Mouse (Mus musculus): ENCODE measurements around the gene Sh3bp5. TPM values are rescaled to one million over a fixed set of nuclear protein-coding genes. Genes with fewer than 3 reads are reported as not detected.

Sh3bp5 gene
- total and polyA plus RNA-seq, 3 experiments, result 27.0 to 58.3 (median 51.0) TPM

DNA sequence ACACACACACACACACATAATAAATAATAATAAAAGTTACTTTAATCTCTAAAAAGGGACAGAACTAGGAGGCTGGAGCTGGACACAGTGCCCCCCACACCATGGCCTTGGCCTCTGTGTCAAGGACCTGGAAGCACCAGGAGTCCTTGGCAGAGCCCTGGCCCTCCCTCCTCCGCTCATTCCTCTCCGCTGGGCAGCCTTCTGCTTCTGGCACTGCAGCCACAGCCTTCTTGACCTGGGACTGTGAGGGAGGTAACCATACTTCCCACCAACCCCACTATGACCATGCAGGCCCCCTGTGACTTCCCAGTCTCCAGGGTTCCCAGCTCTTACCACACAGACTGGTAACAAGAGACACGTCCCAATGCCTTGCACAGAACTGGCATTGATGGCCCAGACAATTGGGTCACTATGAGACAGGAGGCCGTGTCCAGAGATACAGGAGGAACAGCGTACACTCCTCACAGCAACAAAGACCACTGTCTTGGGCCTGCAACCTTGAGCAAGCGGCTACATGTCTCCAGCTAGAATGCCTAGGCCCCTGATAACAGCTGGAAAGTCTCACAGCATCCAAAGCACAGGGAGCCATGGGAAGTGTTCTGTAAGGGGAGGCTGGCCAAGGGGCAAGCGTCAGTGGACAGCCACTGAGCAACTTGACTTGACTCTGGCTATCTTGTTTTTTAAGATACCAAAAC is 41.8 kb downstream of the Sh3bp5 start:
- TF ChIP-seq POLR2A (IDR thresholded peaks at IDR 0.05; ENCODE audit: insufficient read depth, low read depth, low read length) (no peak), EP300 (IDR thresholded peaks at IDR 0.05; ENCODE audit: insufficient read depth, low read depth, low read length) (no peak), CTCF (IDR thresholded peaks at IDR 0.05) (no peak)
- H3K27me3 ChIP-seq (ENCODE audit: control insufficient read depth, insufficient read depth, low read length), result no peaks in the 10 kb centered on the region
- no peaks in the 10 kb centered on the region for H3K36me3 ChIP-seq (ENCODE audit: control insufficient read depth, insufficient read depth, low read length)
- intact Hi-C loops (cut with DNase I), result no loop called here
- H3K4me3 ChIP-seq, result no peak overlapping the region
- H3K9ac ChIP-seq (ENCODE audit: low read depth, low read length), result no peak overlapping the region
- H3K27ac ChIP-seq, result peak overlapping the region; percentile 26
- peaks cover 22% of the 10 kb centered on the region for H3K4me1 ChIP-seq (ENCODE audit: control insufficient read depth, insufficient read depth, low read length)
- no peaks in the 10 kb centered on the region for H3K79me2 ChIP-seq (replicated peaks; ENCODE audit: control insufficient read depth, insufficient read depth, low read length)
- 55% methylated on average over 7 of the region's 7 CpGs for WGBS
- DNase-seq, result peak in 1 of 2 experiments; percentile 38

GRCm38 (mm10) chr14:31393546-31393890 is 42.4 kb downstream of the Sh3bp5 start:
- no peak overlapping the region for H3K4me3 ChIP-seq
- intact Hi-C loops (cut with DNase I), result no loop called here
- no peaks in the 10 kb centered on the region for H3K27me3 ChIP-seq (ENCODE audit: control insufficient read depth, insufficient read depth, low read length)
- no peak overlapping the region; the same call in 1 of the 2 replicates for H3K27ac ChIP-seq
- no peaks in the 10 kb centered on the region for H3K36me3 ChIP-seq (ENCODE audit: control insufficient read depth, insufficient read depth, low read length)
- no peaks in the 10 kb centered on the region for H3K79me2 ChIP-seq (replicated peaks; ENCODE audit: control insufficient read depth, insufficient read depth, low read length)
- TF ChIP-seq CTCF (IDR thresholded peaks at IDR 0.05) (no peak), EP300 (IDR thresholded peaks at IDR 0.05; ENCODE audit: insufficient read depth, low read depth, low read length) (no peak), POLR2A (IDR thresholded peaks at IDR 0.05; ENCODE audit: insufficient read depth, low read depth, low read length) (no peak)
- DNase-seq, result peak; percentile 6 to 17
- H3K9ac ChIP-seq (ENCODE audit: low read depth, low read length), result no peak overlapping the region
- peaks cover 24% of the 10 kb centered on the region for H3K4me1 ChIP-seq (ENCODE audit: control insufficient read depth, insufficient read depth, low read length)
- 61% methylated on average over 3 of the region's 3 CpGs for WGBS

- Histone ChIP-seq H3K4me1 (ENCODE audit: control insufficient read depth, insufficient read depth, low read length) (peaks cover 27% of the 10 kb centered on the region), H3K9ac (ENCODE audit: low read depth, low read length) (no peak overlapping the region)
- TF ChIP-seq EP300 (IDR thresholded peaks at IDR 0.05; ENCODE audit: insufficient read depth, low read depth, low read length) (no peak), POLR2A (IDR thresholded peaks at IDR 0.05; ENCODE audit: insufficient read depth, low read depth, low read length) (no peak), CTCF (IDR thresholded peaks at IDR 0.05) (no peak)
Measured at GRCm38 (mm10) chr14:31392873-31393545, 42.9 kb downstream of the Sh3bp5 start.

DNA sequence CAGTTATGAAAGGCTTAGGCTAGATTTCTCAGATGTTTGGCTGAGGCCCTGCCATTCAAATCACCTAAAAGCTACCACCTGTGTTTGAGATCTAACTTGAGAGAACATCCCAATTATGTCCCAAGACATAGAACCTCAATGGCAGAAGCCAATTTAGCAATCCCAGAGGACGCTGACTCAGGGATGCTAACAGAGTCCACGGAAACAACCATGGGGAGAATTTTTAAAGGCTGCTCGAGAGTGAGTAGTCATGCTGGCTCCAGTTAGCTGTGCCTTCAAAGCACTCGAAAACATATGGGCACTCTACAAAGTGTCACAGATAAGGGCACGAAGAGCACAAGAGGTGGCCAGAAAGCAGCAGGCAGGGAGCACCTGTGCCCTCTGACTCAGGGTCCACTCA is 43.6 kb downstream of the Sh3bp5 start:
- H3K27me3 ChIP-seq (ENCODE audit: control insufficient read depth, insufficient read depth, low read length), result no peaks in the 10 kb centered on the region
- no peak for DNase-seq
- H3K9ac ChIP-seq (ENCODE audit: low read depth, low read length), result no peak overlapping the region
- H3K27ac ChIP-seq, result no peak overlapping the region
- 55% methylated on average over 5 of the region's 5 CpGs for WGBS
- no peak for TF ChIP-seq EP300 (IDR thresholded peaks at IDR 0.05; ENCODE audit: insufficient read depth, low read depth, low read length)
- peaks cover 29% of the 10 kb centered on the region for H3K4me1 ChIP-seq (ENCODE audit: control insufficient read depth, insufficient read depth, low read length)
- H3K4me3 ChIP-seq, result no peak overlapping the region
- intact Hi-C loops (cut with DNase I), result no loop called here
- no peaks in the 10 kb centered on the region for H3K79me2 ChIP-seq (replicated peaks; ENCODE audit: control insufficient read depth, insufficient read depth, low read length)
- H3K36me3 ChIP-seq (ENCODE audit: control insufficient read depth, insufficient read depth, low read length), result no peaks in the 10 kb centered on the region; the same call in 1 of the 2 replicates

More at GRCm38 (mm10) chr14:31392873-31393545, 42.9 kb downstream of the Sh3bp5 start:
- 49% methylated on average over 8 of the region's 8 CpGs for WGBS
- Histone ChIP-seq H3K79me2 (replicated peaks; ENCODE audit: control insufficient read depth, insufficient read depth, low read length) (no peaks in the 10 kb centered on the region), H3K27me3 (ENCODE audit: control insufficient read depth, insufficient read depth, low read length) (no peaks in the 10 kb centered on the region), H3K36me3 (ENCODE audit: control insufficient read depth, insufficient read depth, low read length) (no peaks in the 10 kb centered on the region), H3K27ac (no peak overlapping the region), H3K4me3 (no peak overlapping the region)
- peak in 1 of 2 experiments; percentile 22 for DNase-seq
- intact Hi-C loops (cut with DNase I), result no loop called here

GRCm38 (mm10) chr14:31389421-31390147 is 46.3 kb downstream of the Sh3bp5 start:
- H3K27ac ChIP-seq, result no peak overlapping the region
- H3K36me3 ChIP-seq (ENCODE audit: control insufficient read depth, insufficient read depth, low read length), result peaks cover 4% of the 10 kb centered on the region
- 92% methylated on average over 8 of the region's 8 CpGs for WGBS
- no peaks in the 10 kb centered on the region for H3K27me3 ChIP-seq (ENCODE audit: control insufficient read depth, insufficient read depth, low read length)
- H3K4me1 ChIP-seq (ENCODE audit: control insufficient read depth, insufficient read depth, low read length), result peaks cover 45% of the 10 kb centered on the region
- H3K9ac ChIP-seq (ENCODE audit: low read depth, low read length), result no peak overlapping the region
- peak in 1 of 2 experiments; percentile 24 for DNase-seq
- H3K4me3 ChIP-seq, result no peak overlapping the region
- intact Hi-C loops (cut with DNase I), result no loop called here
- TF ChIP-seq CTCF (IDR thresholded peaks at IDR 0.05) (no peak), EP300 (IDR thresholded peaks at IDR 0.05; ENCODE audit: insufficient read depth, low read depth, low read length) (no peak), POLR2A (IDR thresholded peaks at IDR 0.05; ENCODE audit: insufficient read depth, low read depth, low read length) (no peak)
- H3K79me2 ChIP-seq (replicated peaks; ENCODE audit: control insufficient read depth, insufficient read depth, low read length), result no peaks in the 10 kb centered on the region

Measured in heart, adult 2 months (tissue).